Mouse (Mus musculus) MEL (cell line): ENCODE results near the gene Lsamp. TPM values are rescaled to one million over a fixed set of nuclear protein-coding genes. Genes with fewer than 3 reads are reported as not detected.

Source experiments
- DNase-seq: peaks from one replicate; pipeline ENCODE4 v3.0.0; 2011; ENCODE audit warnings: low read depth, low spot score
- H3K27ac ChIP-seq: 2 replicates; pipeline ENCODE4 v1.5.1; 2012; ENCODE audit warnings: low read depth, mild to moderate bottlenecking, control low read depth, low read length, moderate library complexity; ENCODE audit not compliant: control insufficient read depth
- H3K27me3 ChIP-seq, 2 experiments: fragments of 150-350 bp in 1 of 2; sonication (generic) in 1 of 2; 2 replicates each; pipeline ENCODE4 v1.6.1; 2012; ENCODE audit warnings: low read length in 2 of 2, mild to moderate bottlenecking in 2 of 2, improper control_type of control experiment in 1 of 2, moderate library complexity in 1 of 2; ENCODE audit not compliant: insufficient read depth in 2 of 2, control insufficient read depth in 1 of 2
- H3K36me3 ChIP-seq, 2 experiments: 2 replicates each; pipeline ENCODE4 v1.6.1; 2012 to 2014; ENCODE audit warnings: low read length in 2 of 2, improper control_type of control experiment in 1 of 2, inconsistent platforms in 1 of 2, mild to moderate bottlenecking in 1 of 2; ENCODE audit not compliant: insufficient read depth in 2 of 2, control insufficient read depth in 1 of 2
- H3K4me1 ChIP-seq, 2 experiments: fragments of 150-350 bp in 1 of 2; sonication (generic) in 1 of 2; 2 replicates each; pipeline ENCODE4 v1.6.1; 2012; ENCODE audit warnings: low read length in 2 of 2, improper control_type of control experiment in 1 of 2, mild to moderate bottlenecking in 1 of 2; ENCODE audit not compliant: insufficient read depth in 2 of 2, control insufficient read depth in 1 of 2
- H3K4me3 ChIP-seq, 2 experiments: fragments of 150-350 bp in 1 of 2; sonication (generic) in 1 of 2; 2 replicates each; pipeline ENCODE4 v1.5.1; 2012; ENCODE audit warnings: low read depth in 2 of 2, low read length in 2 of 2, mild to moderate bottlenecking in 2 of 2, moderate library complexity in 2 of 2, control low read depth in 1 of 2, improper control_type of control experiment in 1 of 2; ENCODE audit not compliant: control insufficient read depth in 1 of 2, insufficient read depth in 1 of 2
- H3K79me2 ChIP-seq: 2 replicates; pipeline ENCODE4 v1.6.1; 2012; ENCODE audit warnings: mild to moderate bottlenecking, low read length, moderate library complexity; ENCODE audit not compliant: control insufficient read depth, poor library complexity, insufficient read depth
- H3K9ac ChIP-seq: 2 replicates; pipeline ENCODE4 v1.6.1; 2012; ENCODE audit warnings: low read depth, mild to moderate bottlenecking, control low read depth, low read length, moderate library complexity; ENCODE audit not compliant: control insufficient read depth, poor library complexity, severe bottlenecking
- H3K9me3 ChIP-seq: fragments of 150-350 bp; sonication (generic); replicated peaks from 2 replicates; pipeline ENCODE4 v1.6.1; 2012; ENCODE audit warnings: mild to moderate bottlenecking, low read length, improper control_type of control experiment, moderate library complexity; ENCODE audit not compliant: insufficient read depth
- BHLHE40 ChIP-seq: IDR thresholded peaks from 2 replicates; pipeline ENCODE4 v1.6.1; 2012; ENCODE audit warnings: low read depth, mild to moderate bottlenecking, inconsistent platforms, low read length, improper control_type of control experiment, borderline replicate concordance
- CHD1 ChIP-seq: IDR thresholded peaks from 2 replicates; pipeline ENCODE4 v1.6.1; 2012; ENCODE audit warnings: low read depth, mild to moderate bottlenecking, inconsistent platforms, low read length, improper control_type of control experiment
- CHD2 ChIP-seq: IDR thresholded peaks from 2 replicates; pipeline ENCODE4 v1.6.1; 2011; ENCODE audit warnings: low read length, improper control_type of control experiment
- CTCF ChIP-seq, 3 experiments: IDR thresholded peaks in 2 of 3; conservative IDR thresholded peaks in 1 of 3; 2 replicates each; pipeline ENCODE4 v1.5.1; 2011 to 2012; ENCODE audit warnings: low read length in 3 of 3, low read depth in 2 of 3, mild to moderate bottlenecking in 2 of 3, improper control_type of control experiment in 1 of 3, inconsistent platforms in 1 of 3, mixed read lengths in 1 of 3, moderate library complexity in 1 of 3; ENCODE audit not compliant: control insufficient read depth in 1 of 3, insufficient read depth in 1 of 3, poor library complexity in 1 of 3, severe bottlenecking in 1 of 3
- ETS1 ChIP-seq: IDR thresholded peaks from 2 replicates; pipeline ENCODE4 v1.6.1; 2012; ENCODE audit warnings: low read depth, mild to moderate bottlenecking, inconsistent platforms, low read length, improper control_type of control experiment, moderate library complexity
- GATA1 ChIP-seq: IDR thresholded peaks from 2 replicates; pipeline ENCODE4 v1.6.1; 2011; ENCODE audit warnings: low read depth, low read length, improper control_type of control experiment
- HCFC1 ChIP-seq: IDR thresholded peaks from 2 replicates; pipeline ENCODE4 v1.6.1; 2012; ENCODE audit warnings: low read depth, mild to moderate bottlenecking, inconsistent platforms, low read length, improper control_type of control experiment, moderate library complexity
- KAT2A ChIP-seq: conservative IDR thresholded peaks from 2 replicates; pipeline ENCODE4 v1.6.1; 2012; ENCODE audit warnings: low read depth, low read length, improper control_type of control experiment, inconsistent platforms
- MAX ChIP-seq: IDR thresholded peaks from 2 replicates; pipeline ENCODE4 v1.6.1; 2011; ENCODE audit warnings: low read length, improper control_type of control experiment
- MAZ ChIP-seq: IDR thresholded peaks from 2 replicates; pipeline ENCODE4 v1.6.1; 2012; ENCODE audit warnings: low read depth, mild to moderate bottlenecking, inconsistent platforms, low read length, improper control_type of control experiment
- MXI1 ChIP-seq: IDR thresholded peaks from 2 replicates; pipeline ENCODE4 v1.6.1; 2011; ENCODE audit warnings: mild to moderate bottlenecking, low read depth, low read length, improper control_type of control experiment
- MYC ChIP-seq: IDR thresholded peaks from 2 replicates; pipeline ENCODE4 v1.6.1; 2011; ENCODE audit warnings: low read depth, mild to moderate bottlenecking, low read length, improper control_type of control experiment, moderate library complexity
- POLR2AphosphoS2 ChIP-seq: IDR thresholded peaks from 2 replicates; pipeline ENCODE4 v1.6.1; 2011; ENCODE audit warnings: low read length, improper control_type of control experiment
- POLR2AphosphoS5 ChIP-seq: IDR thresholded peaks from 2 replicates; pipeline ENCODE4 v1.6.1; 2012; ENCODE audit warnings: low read depth, borderline replicate concordance, mild to moderate bottlenecking, inconsistent platforms, low read length, moderate library complexity, mixed read lengths
- RAD21 ChIP-seq: IDR thresholded peaks from 2 replicates; pipeline ENCODE4 v1.6.1; 2011; ENCODE audit warnings: mild to moderate bottlenecking, low read depth, low read length, improper control_type of control experiment
- RCOR1 ChIP-seq: IDR thresholded peaks from 2 replicates; pipeline ENCODE4 v1.6.1; 2012; ENCODE audit warnings: low read depth, mild to moderate bottlenecking, inconsistent platforms, low read length, improper control_type of control experiment
- TAL1 ChIP-seq: IDR thresholded peaks from 2 replicates; pipeline ENCODE4 v1.6.1; 2012; ENCODE audit warnings: mild to moderate bottlenecking, inconsistent platforms, low read length, moderate library complexity, mixed read lengths
- TCF12 ChIP-seq: IDR thresholded peaks from 2 replicates; pipeline ENCODE4 v1.6.1; 2014; ENCODE audit warnings: low read depth, mild to moderate bottlenecking, inconsistent platforms, low read length, improper control_type of control experiment, moderate library complexity
- UBTF ChIP-seq: IDR thresholded peaks from 2 replicates; pipeline ENCODE4 v1.6.1; 2012; ENCODE audit warnings: low read depth, mild to moderate bottlenecking, inconsistent platforms, low read length, improper control_type of control experiment, moderate library complexity, borderline replicate concordance; ENCODE audit not compliant: insufficient read depth
- ZC3H11A ChIP-seq: IDR thresholded peaks from 2 replicates; pipeline ENCODE4 v1.6.1; 2012; ENCODE audit warnings: low read depth, mild to moderate bottlenecking, inconsistent platforms, low read length, improper control_type of control experiment
- ZKSCAN1 ChIP-seq: IDR thresholded peaks from 2 replicates; pipeline ENCODE4 v1.6.1; 2012; ENCODE audit warnings: low read depth, mild to moderate bottlenecking, inconsistent platforms, low read length, improper control_type of control experiment, moderate library complexity
- ZMIZ1 ChIP-seq: IDR thresholded peaks from 2 replicates; pipeline ENCODE4 v1.6.1; 2012; ENCODE audit warnings: low read depth, mild to moderate bottlenecking, inconsistent platforms, low read length, improper control_type of control experiment, moderate library complexity
- polyA plus RNA-seq, 2 experiments: library from polyadenylated mRNA; stranded (reverse) in 1 of 2; unstranded in 1 of 2; fragments of >175 nt in 1 of 2; fragments of >200 nt in 1 of 2; gene quantifications; 2 replicates each; pipeline versions ENCODE4 v1.2.1 to v1.2.4; 2012; ENCODE audit warnings: low replicate concordance in 2 of 2, low read depth in 1 of 2; ENCODE audit not compliant: insufficient read length in 2 of 2, insufficient read depth in 1 of 2, missing spikeins in 1 of 2
- total RNA-seq: library from RNA; depleted of rRNA; stranded (reverse); fragments of 300-350 nt; gene quantifications from 2 replicates; pipeline ENCODE4 v1.2.3, GENCODE M21; 2012

The Lsamp gene
- total and polyA plus RNA-seq, 3 experiments, result 0.42 TPM; not detected in 2

DNA sequence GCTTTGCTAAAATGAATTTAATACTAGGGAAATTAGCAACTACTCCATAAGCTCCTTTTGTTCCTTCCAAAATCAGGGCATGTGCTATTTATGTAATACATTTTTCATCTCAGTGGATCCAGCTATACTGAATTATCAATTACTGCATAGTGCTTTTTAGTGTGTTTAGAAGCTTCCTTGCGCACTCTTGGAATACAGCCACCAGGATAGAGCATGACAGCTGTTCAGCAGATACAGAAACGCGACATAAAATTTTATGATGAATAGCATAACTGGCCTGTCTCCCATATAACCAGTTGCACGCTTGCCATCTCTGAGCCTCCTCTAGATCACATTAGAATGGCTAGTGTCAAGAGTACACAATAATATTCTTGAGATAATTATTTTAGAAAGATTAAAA, 894.1 kb downstream of the Lsamp start:
- no peaks in the 10 kb centered on the region for H3K27me3 ChIP-seq
- no peaks in the 10 kb centered on the region for H3K9me3 ChIP-seq
- no peak overlapping the region for H3K9ac ChIP-seq
- no peak for DNase-seq
- H3K27ac ChIP-seq, result no peak overlapping the region
- TF ChIP-seq UBTF (no peak), POLR2AphosphoS2 (no peak), MXI1 (no peak), HCFC1 (no peak), RAD21 (no peak), CTCF (IDR thresholded peaks at IDR 0.05 in 2 of 3, conservative IDR thresholded peaks at IDR 0.05 in 1 of 3; ENCODE audit: control insufficient read depth in 1 of 3, insufficient read depth in 1 of 3, low read depth in 2 of 3, low read length in 3 of 3, poor library complexity in 1 of 3, severe bottlenecking in 1 of 3) (no peak), MYC (no peak), BHLHE40 (no peak), ETS1 (no peak), MAX (no peak), TAL1 (no peak), POLR2AphosphoS5 (no peak), ZKSCAN1 (no peak)
- no peak overlapping the region for H3K4me3 ChIP-seq
- H3K79me2 ChIP-seq, result no peaks in the 10 kb centered on the region
- H3K36me3 ChIP-seq, result no peaks in the 10 kb centered on the region
- no peaks in the 10 kb centered on the region for H3K4me1 ChIP-seq

DNA sequence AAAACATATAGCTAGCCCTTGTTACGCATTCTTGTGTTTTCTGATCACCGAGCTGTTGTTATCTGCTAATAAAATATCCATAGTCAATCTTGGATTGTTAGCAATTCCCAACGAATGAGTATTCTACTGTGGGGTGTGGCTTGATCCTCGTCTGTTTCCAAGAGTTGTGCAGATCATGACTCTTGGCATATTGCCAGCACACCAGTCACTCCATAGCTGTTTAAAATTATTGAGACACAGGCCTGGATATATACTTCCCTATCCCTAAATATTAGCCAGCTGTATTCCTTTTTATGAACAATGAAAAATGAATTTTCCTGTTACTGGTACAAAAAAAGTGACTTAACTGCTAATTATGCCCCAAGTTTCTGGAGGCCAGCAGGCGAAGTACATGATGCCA, 897.8 kb downstream of the Lsamp start:
- no peaks in the 10 kb centered on the region for H3K36me3 ChIP-seq
- no peaks in the 10 kb centered on the region for H3K9me3 ChIP-seq
- H3K79me2 ChIP-seq, result no peaks in the 10 kb centered on the region
- H3K4me1 ChIP-seq, result no peaks in the 10 kb centered on the region
- no peak overlapping the region for H3K27ac ChIP-seq
- TF ChIP-seq MAX (no peak), CHD1 (no peak), UBTF (no peak), CHD2 (no peak), BHLHE40 (no peak), POLR2AphosphoS5 (no peak), RAD21 (no peak), KAT2A (no peak), MYC (no peak), GATA1 (no peak), MAZ (no peak), TCF12 (no peak), ZC3H11A (no peak), ZMIZ1 (no peak), RCOR1 (no peak)
- DNase-seq, result no peak
- H3K4me3 ChIP-seq, result no peak overlapping the region
- H3K9ac ChIP-seq, result no peak overlapping the region
- H3K27me3 ChIP-seq, result no peaks in the 10 kb centered on the region
